Mouse (Mus musculus): Measurements from ENCODE around the gene Gm44579. TPM values are rescaled to one million over a fixed set of nuclear protein-coding genes. Genes with fewer than 3 reads are reported as not detected.

The Gm44579 gene
- polyA plus RNA-seq, 1 experiment from 2014 or later: not detected

DNA sequence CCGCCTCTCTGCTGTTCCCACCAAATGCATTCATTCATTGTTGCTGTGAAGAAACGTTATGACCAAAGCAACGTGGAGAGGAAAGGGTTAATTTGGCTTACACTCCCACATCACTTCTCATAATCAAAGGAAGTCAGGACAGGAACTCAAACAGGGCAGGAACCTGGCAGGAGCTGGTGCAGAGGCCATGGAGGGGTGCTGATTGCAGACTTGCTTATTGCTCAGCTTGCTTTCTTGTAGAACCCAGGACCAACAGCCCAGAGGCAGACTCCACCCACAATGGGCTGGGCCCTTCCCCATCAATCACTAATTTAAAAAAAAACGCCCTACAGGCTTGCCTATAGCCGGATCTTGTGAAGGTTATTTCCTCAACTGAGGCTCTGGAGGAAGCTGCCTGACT, 6.6 kb downstream of the Gm44579 start:
- ATAC-seq (ENCODE audit: insufficient read depth, low FRiP score): no peak
- Histone ChIP-seq H3K27ac (ENCODE audit: low read length) (no peak overlapping the region), H3K4me3 (replicated peaks; ENCODE audit: low read length) (no peak overlapping the region), H3K9ac (ENCODE audit: low read length) (no peak overlapping the region), H3K4me2 (ENCODE audit: low read depth, low read length) (no peak overlapping the region), H3K36me3 (ENCODE audit: control insufficient read depth, insufficient read depth, low read length) (no peaks in the 10 kb centered on the region), H3K27me3 (ENCODE audit: control insufficient read depth, insufficient read depth, low read length) (no peaks in the 10 kb centered on the region), H3K4me1 (ENCODE audit: control insufficient read depth, insufficient read depth, low read length) (no peaks in the 10 kb centered on the region), H3K9me3 (replicated peaks; ENCODE audit: control insufficient read depth, low read length) (no peaks in the 10 kb centered on the region)
- 60% methylated on average over 5 of the region's 5 CpGs for WGBS

DNA sequence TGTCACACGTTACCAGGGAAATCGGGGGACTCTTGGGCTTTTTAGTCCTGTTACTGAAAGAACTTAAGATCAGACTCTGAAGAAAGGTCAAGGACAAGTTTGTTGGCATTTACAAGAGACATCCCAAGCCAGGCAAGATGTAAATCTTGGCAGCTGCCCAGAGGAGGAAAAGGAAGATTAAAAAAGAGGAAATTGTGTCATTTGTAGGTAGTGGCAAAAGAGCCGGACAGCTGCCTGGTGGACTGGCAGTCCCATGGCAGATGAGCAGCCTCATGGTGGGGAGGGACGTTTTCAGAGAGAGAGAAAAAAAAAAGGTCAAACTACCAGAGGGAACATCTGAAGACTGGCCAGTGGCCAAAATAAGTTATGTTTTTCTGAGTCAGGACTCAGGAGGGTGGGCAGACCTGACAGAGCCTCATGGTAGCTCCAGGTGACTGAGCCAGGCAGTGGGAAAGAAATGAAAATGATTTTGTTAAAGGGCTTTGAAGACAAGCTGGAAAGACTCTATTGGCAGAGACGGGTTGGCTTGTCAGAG, 7.4 kb downstream of the Gm44579 start:
- no peak for ATAC-seq (ENCODE audit: insufficient read depth, low FRiP score)
- 68% methylated on average over 5 of the region's 5 CpGs for WGBS
- Histone ChIP-seq H3K4me2 (ENCODE audit: low read depth, low read length) (no peak overlapping the region), H3K9ac (ENCODE audit: low read length) (no peak overlapping the region), H3K27ac (ENCODE audit: low read length) (no peak overlapping the region), H3K36me3 (ENCODE audit: control insufficient read depth, insufficient read depth, low read length) (no peaks in the 10 kb centered on the region), H3K9me3 (replicated peaks; ENCODE audit: control insufficient read depth, low read length) (no peaks in the 10 kb centered on the region), H3K4me1 (ENCODE audit: control insufficient read depth, insufficient read depth, low read length) (no peaks in the 10 kb centered on the region), H3K27me3 (ENCODE audit: control insufficient read depth, insufficient read depth, low read length) (no peaks in the 10 kb centered on the region), H3K4me3 (replicated peaks; ENCODE audit: low read length) (no peak overlapping the region)

DNA sequence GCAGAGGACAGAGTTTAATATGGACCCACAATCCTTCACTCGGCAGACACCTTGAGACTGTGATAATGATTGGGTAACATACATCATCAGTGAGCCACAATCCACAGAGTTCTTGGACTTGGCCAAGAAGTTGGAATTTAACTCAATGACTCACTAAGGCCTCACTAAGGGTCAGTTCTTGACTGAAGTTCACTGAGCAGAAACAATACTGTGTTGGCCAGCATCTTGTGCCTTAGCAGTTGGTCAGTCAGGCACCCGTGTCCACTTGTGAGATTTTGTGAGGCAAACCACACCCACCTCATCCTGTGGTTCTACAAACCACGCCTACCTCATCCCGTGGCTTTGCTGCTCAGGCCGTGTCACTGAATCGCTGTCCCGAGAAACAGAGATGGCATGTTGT, 11.1 kb downstream of the Gm44579 start:
- H3K36me3 ChIP-seq (ENCODE audit: control insufficient read depth, insufficient read depth, low read length): no peaks in the 10 kb centered on the region
- H3K9me3 ChIP-seq (replicated peaks; ENCODE audit: control insufficient read depth, low read length): no peaks in the 10 kb centered on the region
- H3K27me3 ChIP-seq (ENCODE audit: control insufficient read depth, insufficient read depth, low read length): no peaks in the 10 kb centered on the region
- no peak overlapping the region for H3K4me2 ChIP-seq (ENCODE audit: low read depth, low read length)
- no peak overlapping the region for H3K4me3 ChIP-seq (replicated peaks; ENCODE audit: low read length)
- no peak for ATAC-seq (ENCODE audit: insufficient read depth, low FRiP score)
- no peak overlapping the region for H3K9ac ChIP-seq (ENCODE audit: low read length)
- 71% methylated on average over 7 of the region's 7 CpGs for WGBS
- H3K4me1 ChIP-seq (ENCODE audit: control insufficient read depth, insufficient read depth, low read length): no peaks in the 10 kb centered on the region
- no peak overlapping the region for H3K27ac ChIP-seq (ENCODE audit: low read length)

DNA sequence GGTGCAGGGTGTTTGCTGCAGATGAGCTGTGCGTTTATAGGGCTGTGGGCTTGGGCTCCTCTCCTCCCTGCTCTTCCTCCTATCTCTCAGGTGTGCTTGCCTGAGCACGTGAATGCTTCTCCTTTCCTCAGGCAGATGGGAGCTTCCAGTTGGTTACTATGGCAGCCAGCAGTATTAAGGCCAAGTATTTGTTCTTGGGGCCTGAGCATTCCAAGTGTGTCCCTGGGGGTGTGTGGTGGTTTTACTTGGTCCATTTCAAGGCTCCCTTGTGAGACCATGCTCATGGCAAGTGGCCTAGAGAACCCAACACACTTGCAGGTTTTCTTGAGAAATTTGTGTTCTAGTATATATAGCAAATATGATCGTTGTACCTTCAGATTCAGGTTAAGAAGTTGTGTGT, 25.3 kb downstream of the Gm44579 start, which contains the start of gene Olfr288:
TSS of gene Olfr288 (minus strand) at position 101 of the 400 bp plus-strand sequence.
- no peaks in the 10 kb centered on the region for H3K27me3 ChIP-seq (ENCODE audit: control insufficient read depth, insufficient read depth, low read length)
- no peak within 1 kb of the TSS for H3K4me2 ChIP-seq (ENCODE audit: low read depth, low read length)
- WGBS: 56% methylated on average over 3 of the region's 3 CpGs
- H3K27ac ChIP-seq (ENCODE audit: low read length): no peak within 1 kb of the TSS
- no peak within 1 kb of the TSS for H3K4me3 ChIP-seq (replicated peaks; ENCODE audit: low read length)
- ATAC-seq (ENCODE audit: insufficient read depth, low FRiP score): no peak
- H3K9me3 ChIP-seq (replicated peaks; ENCODE audit: control insufficient read depth, low read length): no peaks in the 10 kb centered on the region
- H3K36me3 ChIP-seq (ENCODE audit: control insufficient read depth, insufficient read depth, low read length): no peaks in the 10 kb centered on the region
- H3K4me1 ChIP-seq (ENCODE audit: control insufficient read depth, insufficient read depth, low read length): no peaks in the 10 kb centered on the region
- no peak within 1 kb of the TSS for H3K9ac ChIP-seq (ENCODE audit: low read length)

DNA sequence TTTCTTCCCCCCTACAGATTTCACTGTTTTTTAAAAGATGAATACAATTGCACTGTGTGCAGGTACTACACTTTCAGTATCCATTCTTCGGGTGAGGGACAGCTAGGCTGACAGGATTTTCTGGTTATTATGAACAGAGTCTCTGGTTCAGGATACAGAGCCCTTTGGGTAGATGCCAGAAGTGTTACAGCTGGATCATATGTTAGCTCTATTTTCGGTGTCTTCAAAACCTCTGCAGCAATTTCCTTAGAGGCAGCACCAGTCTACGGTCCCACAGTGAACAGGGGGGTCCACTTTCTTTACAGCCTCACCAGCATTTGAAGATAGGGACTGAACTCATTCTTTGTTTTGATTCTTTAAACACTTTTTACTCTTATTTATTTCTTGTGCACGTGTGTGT, 36.3 kb downstream of the Gm44579 start:
- Histone ChIP-seq H3K36me3 (ENCODE audit: control insufficient read depth, insufficient read depth, low read length) (no peaks in the 10 kb centered on the region), H3K9me3 (replicated peaks; ENCODE audit: control insufficient read depth, low read length) (no peaks in the 10 kb centered on the region), H3K4me3 (replicated peaks; ENCODE audit: low read length) (no peak overlapping the region), H3K9ac (ENCODE audit: low read length) (no peak overlapping the region), H3K27ac (ENCODE audit: low read length) (no peak overlapping the region), H3K4me1 (ENCODE audit: control insufficient read depth, insufficient read depth, low read length) (peaks cover 4% of the 10 kb centered on the region; the same call in 1 of the 2 replicates), H3K4me2 (ENCODE audit: low read depth, low read length) (no peak overlapping the region), H3K27me3 (ENCODE audit: control insufficient read depth, insufficient read depth, low read length) (no peaks in the 10 kb centered on the region)
- WGBS: 48% methylated on average over 4 of the region's 4 CpGs
- no peak for ATAC-seq (ENCODE audit: insufficient read depth, low FRiP score)

DNA sequence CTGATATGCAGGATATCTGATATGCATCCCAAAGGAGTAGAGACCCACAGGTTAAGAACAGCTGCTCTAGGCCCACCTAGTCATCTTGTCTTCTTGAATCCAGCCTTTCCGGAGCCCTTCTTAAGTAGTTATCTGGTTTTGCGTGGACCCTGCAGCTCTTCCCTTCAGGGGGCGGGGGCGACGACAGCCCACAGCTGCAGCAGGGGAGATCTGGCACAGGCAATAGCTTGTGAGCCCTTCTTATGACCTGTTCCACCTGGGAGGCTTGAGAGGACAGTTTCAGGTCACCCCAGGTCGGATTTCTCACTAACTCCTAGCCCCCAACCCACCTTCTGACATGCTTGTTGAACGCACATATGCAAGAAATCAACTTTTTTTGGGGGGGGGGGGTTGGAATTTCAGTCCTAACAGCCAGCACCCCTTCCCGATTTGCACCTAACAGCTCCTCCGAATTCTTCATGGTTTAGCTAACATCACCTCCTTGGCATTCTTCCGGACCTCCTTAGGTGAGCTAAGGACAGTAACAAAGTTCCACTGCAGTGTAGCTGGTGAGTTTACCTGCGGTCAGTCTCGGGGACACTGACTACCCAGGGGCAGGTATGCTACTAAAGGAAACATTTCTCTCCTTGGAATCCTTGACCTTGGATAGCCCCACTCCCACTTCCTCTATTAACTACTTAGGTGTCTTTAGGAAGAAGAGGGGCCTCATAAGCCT, 38.8 kb downstream of the Gm44579 start:
- peaks cover 4% of the 10 kb centered on the region; the same call in 1 of the 2 replicates for H3K4me1 ChIP-seq (ENCODE audit: control insufficient read depth, insufficient read depth, low read length)
- H3K36me3 ChIP-seq (ENCODE audit: control insufficient read depth, insufficient read depth, low read length): no peaks in the 10 kb centered on the region
- H3K27ac ChIP-seq (ENCODE audit: low read length): no peak overlapping the region
- WGBS: 63% methylated on average over 12 of the region's 12 CpGs
- peak overlapping the region; percentile 74; the same call in 1 of the 2 replicates for H3K4me2 ChIP-seq (ENCODE audit: low read depth, low read length)
- H3K9ac ChIP-seq (ENCODE audit: low read length): no peak overlapping the region
- no peak overlapping the region for H3K4me3 ChIP-seq (replicated peaks; ENCODE audit: low read length)
- no peak for ATAC-seq (ENCODE audit: insufficient read depth, low FRiP score)
- no peaks in the 10 kb centered on the region for H3K9me3 ChIP-seq (replicated peaks; ENCODE audit: control insufficient read depth, low read length)
- no peaks in the 10 kb centered on the region for H3K27me3 ChIP-seq (ENCODE audit: control insufficient read depth, insufficient read depth, low read length)

DNA sequence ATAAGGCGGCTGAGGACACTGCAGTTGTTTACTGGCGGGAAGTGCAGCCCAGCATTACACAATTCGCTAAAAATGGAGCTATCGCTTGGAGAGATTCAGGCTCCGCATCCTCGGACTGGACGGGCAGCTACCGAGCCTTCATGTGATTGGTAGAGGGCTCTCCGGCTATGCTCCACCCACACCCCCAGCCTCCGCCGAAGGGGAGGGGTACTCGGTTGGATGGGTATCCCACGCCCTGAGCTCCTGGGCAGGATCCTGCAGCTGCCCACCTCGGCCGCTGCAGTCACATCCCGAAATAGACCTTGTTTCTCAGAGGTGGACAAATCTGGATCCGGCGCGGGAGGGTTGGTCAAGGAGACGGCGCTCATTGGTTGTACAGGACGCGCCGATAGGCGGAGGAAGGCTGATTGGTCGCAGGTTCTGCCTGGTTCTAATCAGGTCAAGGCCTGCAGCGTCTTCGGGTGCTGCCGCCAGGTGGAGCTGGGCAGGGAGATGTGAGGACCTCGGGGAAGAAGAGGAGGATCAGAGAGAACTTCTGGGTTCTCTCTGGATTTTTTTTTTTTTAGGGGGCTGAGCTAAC, 39.6 kb downstream of the Gm44579 start:
- ATAC-seq (ENCODE audit: insufficient read depth, low FRiP score): peak; percentile 97

DNA sequence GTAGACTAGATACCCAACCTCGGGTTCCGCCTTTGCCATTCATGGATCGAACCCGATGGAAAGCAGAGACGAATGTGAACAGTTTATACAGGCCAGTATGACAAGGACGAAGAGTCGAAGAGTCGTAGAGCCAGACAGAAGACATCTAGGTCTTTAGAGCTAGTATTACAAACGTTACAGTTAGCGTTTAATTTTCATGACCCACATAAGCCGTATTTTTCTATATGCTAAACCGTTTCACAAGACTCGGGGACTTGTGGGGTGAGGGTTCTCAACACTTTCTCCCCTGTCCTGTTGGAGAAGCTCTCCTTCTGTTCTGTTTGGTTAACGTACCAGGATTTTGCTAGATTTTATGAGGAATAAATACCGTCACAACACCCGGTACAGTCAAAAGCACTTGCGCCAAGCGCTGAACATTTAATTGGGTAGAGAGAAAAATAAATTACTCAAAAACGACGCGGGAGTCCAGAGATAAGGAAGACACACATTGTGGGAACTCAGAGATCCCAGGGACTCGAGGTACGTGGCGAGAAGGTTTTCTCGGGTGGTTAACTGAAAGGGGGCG, 40.1 kb downstream of the Gm44579 start:
- ATAC-seq (ENCODE audit: insufficient read depth, low FRiP score): no peak
- 0 out of 2 replicates have a peak overlapping the region, but pooled peaks have one; percentile 17 for H3K27ac ChIP-seq (ENCODE audit: low read length)
- peaks cover 4% of the 10 kb centered on the region; the same call in 1 of the 2 replicates for H3K4me1 ChIP-seq (ENCODE audit: control insufficient read depth, insufficient read depth, low read length)
- WGBS: 6% methylated on average over 26 of the region's 26 CpGs
- H3K9me3 ChIP-seq (replicated peaks; ENCODE audit: control insufficient read depth, low read length): no peaks in the 10 kb centered on the region
- H3K36me3 ChIP-seq (ENCODE audit: control insufficient read depth, insufficient read depth, low read length): no peaks in the 10 kb centered on the region
- H3K4me3 ChIP-seq (replicated peaks; ENCODE audit: low read length): peak overlapping the region; percentile 62
- H3K9ac ChIP-seq (ENCODE audit: low read length): peak overlapping the region; percentile 56
- H3K4me2 ChIP-seq (ENCODE audit: low read depth, low read length): peak overlapping the region; percentile 74
- H3K27me3 ChIP-seq (ENCODE audit: control insufficient read depth, insufficient read depth, low read length): no peaks in the 10 kb centered on the region

More for the DNA sequence above, 39.6 kb downstream of the Gm44579 start:
- H3K4me3 ChIP-seq (replicated peaks; ENCODE audit: low read length): peak overlapping the region; percentile 62
- peak overlapping the region; percentile 74 for H3K4me2 ChIP-seq (ENCODE audit: low read depth, low read length)
- peaks cover 4% of the 10 kb centered on the region; the same call in 1 of the 2 replicates for H3K4me1 ChIP-seq (ENCODE audit: control insufficient read depth, insufficient read depth, low read length)
- WGBS: 0% methylated on average over 30 of the region's 30 CpGs
- peak overlapping the region; percentile 56 for H3K9ac ChIP-seq (ENCODE audit: low read length)
- H3K9me3 ChIP-seq (replicated peaks; ENCODE audit: control insufficient read depth, low read length): no peaks in the 10 kb centered on the region
- no peaks in the 10 kb centered on the region for H3K36me3 ChIP-seq (ENCODE audit: control insufficient read depth, insufficient read depth, low read length)
- H3K27me3 ChIP-seq (ENCODE audit: control insufficient read depth, insufficient read depth, low read length): no peaks in the 10 kb centered on the region
- H3K27ac ChIP-seq (ENCODE audit: low read length): 0 out of 2 replicates have a peak overlapping the region, but pooled peaks have one; percentile 17

DNA sequence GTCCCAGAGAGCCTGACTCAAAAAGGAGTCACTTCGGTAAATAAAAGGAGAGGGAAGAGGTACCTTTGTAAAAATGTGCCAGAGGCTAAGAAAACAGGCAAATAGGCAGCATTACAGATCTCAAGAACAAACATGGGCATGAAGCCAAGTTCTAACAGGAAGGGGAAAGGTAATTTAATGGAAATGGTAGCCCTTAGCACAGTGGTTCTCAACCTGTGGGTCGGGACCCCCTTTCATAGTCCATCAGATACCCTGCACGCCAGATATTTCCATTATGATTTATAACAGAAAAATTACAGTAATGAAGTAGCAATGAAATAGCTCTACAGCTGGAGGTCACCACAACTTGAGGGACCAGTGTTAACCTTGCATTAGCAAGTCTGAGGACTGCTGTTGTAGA, 43.5 kb downstream of the Gm44579 start:
- H3K4me2 ChIP-seq (ENCODE audit: low read depth, low read length): no peak overlapping the region
- peaks cover 4% of the 10 kb centered on the region; the same call in 1 of the 2 replicates for H3K4me1 ChIP-seq (ENCODE audit: control insufficient read depth, insufficient read depth, low read length)
- H3K27me3 ChIP-seq (ENCODE audit: control insufficient read depth, insufficient read depth, low read length): peaks cover 8% of the 10 kb centered on the region
- H3K9me3 ChIP-seq (replicated peaks; ENCODE audit: control insufficient read depth, low read length): no peaks in the 10 kb centered on the region
- no peaks in the 10 kb centered on the region for H3K36me3 ChIP-seq (ENCODE audit: control insufficient read depth, insufficient read depth, low read length)
- H3K9ac ChIP-seq (ENCODE audit: low read length): no peak overlapping the region
- H3K27ac ChIP-seq (ENCODE audit: low read length): no peak overlapping the region
- ATAC-seq (ENCODE audit: insufficient read depth, low FRiP score): no peak
- WGBS: 56% methylated on average over 3 of the region's 3 CpGs
- no peak overlapping the region for H3K4me3 ChIP-seq (replicated peaks; ENCODE audit: low read length)

Measured in stomach, embryonic 16.5 days (tissue).